Mouse (Mus musculus) heart, postnatal 0 days (tissue): ENCODE data around the gene Mpp6. TPM values are rescaled to one million over a fixed set of nuclear protein-coding genes. Genes with fewer than 3 reads are reported as not detected.

Experiments used
- ATAC-seq: fragments of 200-750 bp; cut with Nextera tagmentation; 2 replicates; pipeline ENCODE4 v1.8.0; 2017; ENCODE audit warnings: low read depth, moderate number of reproducible peaks, moderate library complexity; ENCODE audit not compliant: insufficient read depth
- DNase-seq: peaks from one replicate; pipeline ENCODE4 v3.0.0-alpha.2; 2016; ENCODE audit warnings: low spot score
- H3K27ac ChIP-seq: fragments of 300-500 bp; sonication (generic); 2 replicates; pipeline ENCODE4 v1.5.1; 2014; ENCODE audit warnings: low read depth, mild to moderate bottlenecking
- H3K27me3 ChIP-seq: fragments of 300-500 bp; sonication (generic); 2 replicates; pipeline ENCODE4 v1.6.1; 2014; ENCODE audit warnings: low read length, mixed read lengths; ENCODE audit not compliant: control insufficient read depth, insufficient read depth
- H3K36me3 ChIP-seq: fragments of 300-500 bp; sonication (generic); replicated peaks from 2 replicates; pipeline ENCODE4 v1.6.1; 2014; ENCODE audit warnings: low read length, mixed read lengths; ENCODE audit not compliant: control insufficient read depth, insufficient read depth
- H3K4me1 ChIP-seq: fragments of 300-500 bp; sonication (generic); 2 replicates; pipeline ENCODE4 v1.6.1; 2014; ENCODE audit warnings: antibody characterized with exemption; ENCODE audit not compliant: control insufficient read depth, insufficient read depth
- H3K4me2 ChIP-seq: fragments of 300-500 bp; sonication (generic); 2 replicates; pipeline ENCODE4 v1.6.1; 2014; ENCODE audit warnings: low read depth, mild to moderate bottlenecking, low read length, moderate library complexity
- H3K4me3 ChIP-seq: fragments of 300-500 bp; sonication (generic); 2 replicates; pipeline ENCODE4 v1.5.1; 2014; ENCODE audit warnings: low read depth, low read length
- H3K9ac ChIP-seq: fragments of 300-500 bp; sonication (generic); replicated peaks from 2 replicates; pipeline ENCODE4 v1.6.1; 2014; ENCODE audit warnings: low read depth, low read length, mixed read lengths
- H3K9me3 ChIP-seq: fragments of 300-500 bp; sonication (generic); replicated peaks from 2 replicates; pipeline ENCODE4 v1.6.1; 2016; ENCODE audit warnings: low read length; ENCODE audit not compliant: control insufficient read depth
- CTCF ChIP-seq: IDR thresholded peaks from 2 replicates; pipeline ENCODE4 v1.5.1; 2016; ENCODE audit warnings: antibody characterized with exemption, control low read depth, low read depth
- EP300 ChIP-seq: IDR thresholded peaks from 2 replicates; pipeline ENCODE4 v1.6.1; 2016; ENCODE audit warnings: antibody characterized with exemption, low read depth
- WGBS: fragments of 180-500 bp; shearing (Covaris S2); extraction: QIAGEN DNeasy Blood & Tissue Kit; methylation state at CpG from one replicate; pipeline ENCODE4 v1.1.7; 2014; 5-methylcytosine and 5-hydroxymethylcytosine counted together
- polyA plus RNA-seq: library from polyadenylated mRNA; unstranded; fragments of >200 nt; fragmentation: Nextera tagmentation; extraction: Ambion mirVana; gene quantifications from 2 replicates; pipeline ENCODE4 v1.2.1, GENCODE M21; 2015
- total RNA-seq: library from RNA; depleted of rRNA; stranded (reverse); fragments of >200 nt; gene quantifications from 2 replicates; pipeline ENCODE4 v1.2.3, GENCODE M21; 2014; ENCODE audit warnings: low replicate concordance

Gene Mpp6
- total and polyA plus RNA-seq, 2 experiments from 2014 or later: 52.8 to 86.9 TPM

DNA sequence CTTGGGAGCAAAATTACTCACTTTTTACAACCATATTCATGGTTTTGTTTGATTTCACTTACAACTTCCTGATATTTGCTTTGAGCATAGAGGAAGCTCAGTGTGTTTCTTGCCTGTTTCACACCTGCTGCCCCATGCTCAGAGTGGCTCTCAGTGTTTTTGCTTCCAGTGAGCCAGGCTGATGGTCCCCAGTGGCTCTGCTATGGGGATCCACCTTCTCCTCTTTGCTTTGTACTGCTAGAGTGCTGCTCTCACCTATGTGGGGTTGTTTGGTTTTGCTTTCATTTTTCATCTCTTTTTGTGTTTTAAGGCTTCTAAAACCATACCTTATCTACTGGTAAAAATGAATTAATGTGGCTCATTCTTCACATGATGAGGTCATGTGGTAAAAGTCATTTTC lies 36.1 kb downstream of the Mpp6 start:
- Histone ChIP-seq H3K4me1 (no peaks in the 10 kb centered on the region), H3K27me3 (no peaks in the 10 kb centered on the region), H3K27ac (no peak overlapping the region), H3K9ac (no peak overlapping the region), H3K36me3 (peaks cover 11% of the 10 kb centered on the region; the same call in 1 of the 2 replicates), H3K4me3 (no peak overlapping the region), H3K9me3 (no peaks in the 10 kb centered on the region), H3K4me2 (no peak overlapping the region)
- TF ChIP-seq EP300 (no peak), CTCF (no peak)
- ATAC-seq: no peak
- DNase-seq: no peak

DNA sequence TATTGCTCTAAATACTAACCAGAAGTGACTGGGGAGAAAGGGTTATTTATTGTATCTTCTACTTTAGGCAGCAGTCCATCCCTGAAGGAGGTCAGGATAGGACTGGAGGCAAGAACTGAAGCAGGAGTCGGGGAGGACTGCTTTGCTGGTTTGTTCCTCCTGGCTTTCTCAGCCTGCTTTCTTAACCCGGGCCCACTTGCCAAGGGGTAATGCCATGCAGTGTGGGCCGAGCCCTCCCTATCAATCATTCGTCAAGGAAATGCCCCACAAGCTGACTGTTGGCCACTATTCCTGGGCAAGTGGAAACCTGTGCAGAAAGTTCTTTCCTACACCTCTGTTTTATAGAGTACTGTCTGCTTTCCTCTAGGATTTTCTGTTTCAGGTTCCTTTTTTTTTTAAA lies 39.3 kb downstream of the Mpp6 start:
- Histone ChIP-seq H3K9me3 (no peaks in the 10 kb centered on the region), H3K4me3 (no peak overlapping the region), H3K4me2 (no peak overlapping the region), H3K36me3 (peaks cover 11% of the 10 kb centered on the region; the same call in 1 of the 2 replicates), H3K9ac (no peak overlapping the region), H3K4me1 (no peaks in the 10 kb centered on the region), H3K27ac (no peak overlapping the region), H3K27me3 (no peaks in the 10 kb centered on the region)
- WGBS: 91% methylated on average over 4 of the region's 4 CpGs
- DNase-seq (no peak), ATAC-seq (no peak)
- TF ChIP-seq EP300 (no peak), CTCF (no peak)

DNA sequence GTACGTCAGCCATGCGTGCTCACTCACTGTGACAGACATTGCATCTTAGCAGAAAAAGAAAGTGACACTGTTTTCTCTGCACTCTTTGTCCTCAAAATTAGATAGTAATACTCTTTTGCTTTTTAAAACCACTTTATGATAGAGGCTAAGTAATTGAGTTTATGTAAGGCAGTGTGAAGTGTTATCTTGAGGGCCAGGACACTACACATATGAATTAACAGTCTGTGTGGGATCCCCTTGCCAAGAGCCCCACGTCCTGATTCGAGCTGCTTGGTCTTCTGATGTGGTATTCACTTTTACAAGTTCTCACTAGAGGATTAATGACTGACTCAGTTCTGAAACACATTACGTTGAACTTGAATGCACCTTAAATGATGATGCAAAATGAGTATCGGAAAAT lies 49.8 kb downstream of the Mpp6 start:
- no peak for DNase-seq
- Histone ChIP-seq H3K4me3 (no peak overlapping the region), H3K4me2 (no peak overlapping the region), H3K27ac (no peak overlapping the region), H3K27me3 (no peaks in the 10 kb centered on the region), H3K4me1 (peaks cover 8% of the 10 kb centered on the region; the same call in 1 of the 2 replicates), H3K36me3 (0 out of 2 replicates have a peak, but pooled peaks cover 5% of the 10 kb centered on the region), H3K9ac (no peak overlapping the region), H3K9me3 (no peaks in the 10 kb centered on the region)
- 84% methylated on average over 6 of the region's 6 CpGs for WGBS
- ATAC-seq: no peak
- TF ChIP-seq CTCF (no peak), EP300 (no peak)

GRCm38 (mm10) chr6:50163013-50163412 lies 53.0 kb downstream of the Mpp6 start:
- no peak for ATAC-seq
- WGBS: 74% methylated on average over 3 of the region's 3 CpGs
- DNase-seq: no peak
- Histone ChIP-seq H3K27me3 (no peaks in the 10 kb centered on the region), H3K9me3 (no peaks in the 10 kb centered on the region), H3K36me3 (0 out of 2 replicates have a peak, but pooled peaks cover 5% of the 10 kb centered on the region), H3K27ac (no peak overlapping the region), H3K9ac (no peak overlapping the region), H3K4me3 (no peak overlapping the region), H3K4me1 (peaks cover 8% of the 10 kb centered on the region; the same call in 1 of the 2 replicates), H3K4me2 (no peak overlapping the region)
- no peak for TF ChIP-seq EP300
- no peak for TF ChIP-seq CTCF

DNA sequence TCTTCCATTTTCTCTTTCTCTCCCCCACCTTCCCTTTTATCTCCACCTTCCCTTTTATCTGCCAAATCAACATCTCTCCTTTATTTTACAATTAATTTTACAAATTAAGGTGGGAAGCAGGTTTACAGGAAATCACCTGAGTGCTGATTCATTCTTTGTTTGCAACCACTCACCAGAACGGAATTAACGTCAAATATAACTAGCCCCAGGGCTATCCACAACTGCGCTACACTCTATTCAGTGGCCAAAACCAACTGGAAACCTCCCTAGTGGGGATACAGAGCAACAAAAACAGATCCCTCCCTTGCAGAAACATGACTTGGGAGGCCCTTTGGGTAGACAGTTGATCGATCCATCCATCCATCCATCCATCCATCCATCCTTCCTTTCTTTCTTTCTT lies 58.8 kb downstream of the Mpp6 start:
- Histone ChIP-seq H3K27me3 (no peaks in the 10 kb centered on the region), H3K9me3 (no peaks in the 10 kb centered on the region), H3K4me1 (no peaks in the 10 kb centered on the region), H3K4me3 (no peak overlapping the region), H3K4me2 (no peak overlapping the region), H3K36me3 (peaks cover 10% of the 10 kb centered on the region; the same call in 1 of the 2 replicates), H3K27ac (no peak overlapping the region), H3K9ac (no peak overlapping the region)
- no peak for DNase-seq
- TF ChIP-seq EP300: no peak
- TF ChIP-seq CTCF: no peak
- 92% methylated on average over 4 of the region's 4 CpGs for WGBS
- no peak for ATAC-seq

GRCm38 (mm10) chr6:50169771-50170170 lies 59.7 kb downstream of the Mpp6 start:
- ATAC-seq (no peak), DNase-seq (no peak)
- no peak overlapping the region for H3K4me3 ChIP-seq
- peaks cover 10% of the 10 kb centered on the region; the same call in 1 of the 2 replicates for H3K36me3 ChIP-seq
- no peaks in the 10 kb centered on the region for H3K27me3 ChIP-seq
- no peaks in the 10 kb centered on the region for H3K9me3 ChIP-seq
- no peak overlapping the region for H3K27ac ChIP-seq
- TF ChIP-seq CTCF (no peak), EP300 (no peak)
- H3K9ac ChIP-seq: no peak overlapping the region
- H3K4me2 ChIP-seq: no peak overlapping the region
- H3K4me1 ChIP-seq: no peaks in the 10 kb centered on the region
